Mouse (Mus musculus) forebrain, embryonic 16.5 days (tissue): ENCODE measurements at regions not wholly inside any gene's neighbourhood (a gene's known extent, or its start where the extent isn't known, plus 50 kb on each side); places are given as distances from the start of the nearest gene placed in this dataset.
A peak's percentile ranks its signal among the peaks of the same experiment; 100 is the strongest.

Experiments
- ATAC-seq: fragments of 200-750 bp; cut with Nextera tagmentation; 2 replicates; pipeline ENCODE4 v1.8.0; 2017; ENCODE audit warnings: mild to moderate bottlenecking, moderate library complexity
- H3K27ac ChIP-seq: fragments of 300-500 bp; sonication (generic); 2 replicates; pipeline ENCODE4 v1.5.1; 2014; ENCODE audit warnings: low read length, control low read depth
- H3K27me3 ChIP-seq: fragments of 300-500 bp; sonication (generic); replicated peaks from 2 replicates; pipeline ENCODE4 v1.6.1; 2014; ENCODE audit warnings: low read length; ENCODE audit not compliant: control insufficient read depth, insufficient read depth
- H3K36me3 ChIP-seq: fragments of 300-500 bp; sonication (generic); 2 replicates; pipeline ENCODE4 v1.6.1; 2014; ENCODE audit not compliant: control insufficient read depth, insufficient read depth
- H3K4me1 ChIP-seq: fragments of 300-500 bp; sonication (generic); replicated peaks from 2 replicates; pipeline ENCODE4 v1.6.1; 2014; ENCODE audit warnings: low read length; ENCODE audit not compliant: control insufficient read depth, insufficient read depth
- H3K4me2 ChIP-seq: fragments of 300-500 bp; sonication (generic); 2 replicates; pipeline ENCODE4 v1.6.1; 2014; ENCODE audit warnings: mild to moderate bottlenecking, low read length, control low read depth
- H3K4me3 ChIP-seq: fragments of 300-500 bp; sonication (generic); replicated peaks from 2 replicates; pipeline ENCODE4 v1.5.1; 2014; ENCODE audit warnings: mild to moderate bottlenecking, low read length, control low read depth
- H3K9ac ChIP-seq: fragments of 300-500 bp; sonication (generic); replicated peaks from 2 replicates; pipeline ENCODE4 v1.6.1; 2014; ENCODE audit warnings: low read depth, low read length, control low read depth
- H3K9me3 ChIP-seq: fragments of 300-500 bp; sonication (generic); 2 replicates; pipeline ENCODE4 v1.6.1; 2016; ENCODE audit warnings: low read length; ENCODE audit not compliant: control insufficient read depth
- WGBS: fragments of 180-500 bp; shearing (Covaris S2); extraction: QIAGEN DNeasy Blood & Tissue Kit; methylation state at CpG from one replicate; pipeline ENCODE4 v1.1.7; 2014; 5-methylcytosine and 5-hydroxymethylcytosine counted together

- Histone ChIP-seq H3K9me3 (no peaks in the 10 kb centered on the region), H3K36me3 (no peaks in the 10 kb centered on the region), H3K4me3 (no peak overlapping the region), H3K9ac (no peak overlapping the region), H3K4me2 (no peak overlapping the region), H3K27me3 (no peaks in the 10 kb centered on the region), H3K4me1 (no peaks in the 10 kb centered on the region), H3K27ac (no peak overlapping the region)
- no peak for ATAC-seq
- WGBS, result 49% methylated on average over 3 of the region's 3 CpGs
These were observed 207.2 kb downstream of the Etv1 start for GRCm38 (mm10) chr12:38986346-38986745.

GRCm38 (mm10) chr12:38987277-38987676, 208.1 kb downstream of the Etv1 start:
- Histone ChIP-seq H3K9me3 (no peaks in the 10 kb centered on the region), H3K36me3 (no peaks in the 10 kb centered on the region), H3K9ac (no peak overlapping the region), H3K4me3 (no peak overlapping the region), H3K27me3 (no peaks in the 10 kb centered on the region), H3K4me1 (no peaks in the 10 kb centered on the region), H3K27ac (no peak overlapping the region), H3K4me2 (no peak overlapping the region)
- no peak for ATAC-seq

- ATAC-seq, result no peak
- 13% methylated on average over 4 of the region's 4 CpGs for WGBS
- no peaks in the 10 kb centered on the region for H3K9me3 ChIP-seq
- no peak overlapping the region for H3K4me2 ChIP-seq
- no peak overlapping the region for H3K27ac ChIP-seq
- no peaks in the 10 kb centered on the region for H3K4me1 ChIP-seq
- no peaks in the 10 kb centered on the region for H3K36me3 ChIP-seq
- no peak overlapping the region for H3K4me3 ChIP-seq
- H3K9ac ChIP-seq, result no peak overlapping the region
- no peaks in the 10 kb centered on the region for H3K27me3 ChIP-seq
These were observed 208.6 kb downstream of the Etv1 start for GRCm38 (mm10) chr12:38987819-38988218.

GRCm38 (mm10) chr12:39027179-39027578, 248.0 kb downstream of the Etv1 start:
- Histone ChIP-seq H3K9me3 (no peaks in the 10 kb centered on the region), H3K4me3 (no peak overlapping the region), H3K36me3 (no peaks in the 10 kb centered on the region), H3K9ac (no peak overlapping the region), H3K27me3 (no peaks in the 10 kb centered on the region; the same call in 1 of the 2 replicates), H3K4me2 (no peak overlapping the region), H3K27ac (no peak overlapping the region), H3K4me1 (peaks cover 3% of the 10 kb centered on the region; the same call in 1 of the 2 replicates)
- ATAC-seq, result peak; percentile 90
- 16% methylated on average over 2 of the region's 2 CpGs for WGBS

GRCm38 (mm10) chr12:39027948-39028347, 248.8 kb downstream of the Etv1 start:
- Histone ChIP-seq H3K9me3 (no peaks in the 10 kb centered on the region), H3K4me2 (no peak overlapping the region), H3K36me3 (no peaks in the 10 kb centered on the region), H3K4me3 (no peak overlapping the region), H3K9ac (no peak overlapping the region), H3K27me3 (no peaks in the 10 kb centered on the region; the same call in 1 of the 2 replicates), H3K27ac (no peak overlapping the region), H3K4me1 (peaks cover 3% of the 10 kb centered on the region; the same call in 1 of the 2 replicates)
- 13% methylated on average over 2 of the region's 2 CpGs for WGBS
- no peak for ATAC-seq

- Histone ChIP-seq H3K4me2 (no peak overlapping the region), H3K9ac (no peak overlapping the region), H3K27ac (no peak overlapping the region), H3K9me3 (no peaks in the 10 kb centered on the region), H3K4me1 (peaks cover 5% of the 10 kb centered on the region; the same call in 1 of the 2 replicates), H3K36me3 (no peaks in the 10 kb centered on the region), H3K4me3 (no peak overlapping the region), H3K27me3 (no peaks in the 10 kb centered on the region)
- ATAC-seq, result no peak
- WGBS, result 54% methylated on average over 3 of the region's 3 CpGs
These were observed 254.8 kb downstream of the Etv1 start for GRCm38 (mm10) chr12:39033982-39034381.

- 64% methylated on average over 2 of the region's 2 CpGs for WGBS
- Histone ChIP-seq H3K9me3 (no peaks in the 10 kb centered on the region), H3K9ac (no peak overlapping the region), H3K36me3 (no peaks in the 10 kb centered on the region), H3K4me1 (peaks cover 5% of the 10 kb centered on the region; the same call in 1 of the 2 replicates), H3K4me3 (no peak overlapping the region), H3K27me3 (no peaks in the 10 kb centered on the region), H3K27ac (no peak overlapping the region), H3K4me2 (no peak overlapping the region)
- ATAC-seq, result peak; percentile 62
These were observed 257.4 kb downstream of the Etv1 start for GRCm38 (mm10) chr12:39036466-39037037.

GRCm38 (mm10) chr12:39038077-39038476, 258.9 kb downstream of the Etv1 start:
- no peak overlapping the region for H3K9ac ChIP-seq
- no peaks in the 10 kb centered on the region for H3K9me3 ChIP-seq
- no peak overlapping the region for H3K27ac ChIP-seq
- ATAC-seq, result peak; percentile 55; the same call in 1 of the 2 replicates
- no peak overlapping the region for H3K4me2 ChIP-seq
- no peaks in the 10 kb centered on the region for H3K27me3 ChIP-seq
- WGBS, result 52% methylated on average over 3 of the region's 3 CpGs
- H3K4me1 ChIP-seq, result peaks cover 5% of the 10 kb centered on the region; the same call in 1 of the 2 replicates
- no peaks in the 10 kb centered on the region for H3K36me3 ChIP-seq
- no peak overlapping the region for H3K4me3 ChIP-seq

GRCm38 (mm10) chr12:39038656-39039055, 259.5 kb downstream of the Etv1 start:
- Histone ChIP-seq H3K27me3 (no peaks in the 10 kb centered on the region), H3K4me1 (peaks cover 5% of the 10 kb centered on the region; the same call in 1 of the 2 replicates), H3K9me3 (no peaks in the 10 kb centered on the region), H3K27ac (no peak overlapping the region), H3K4me3 (no peak overlapping the region), H3K4me2 (no peak overlapping the region), H3K9ac (no peak overlapping the region), H3K36me3 (no peaks in the 10 kb centered on the region)
- no peak for ATAC-seq
- WGBS, result 26% methylated on average over 2 of the region's 2 CpGs

GRCm38 (mm10) chr12:39047126-39047525, 267.9 kb downstream of the Etv1 start:
- ATAC-seq, result no peak
- H3K9me3 ChIP-seq, result no peaks in the 10 kb centered on the region
- H3K27ac ChIP-seq, result no peak overlapping the region
- no peaks in the 10 kb centered on the region for H3K4me1 ChIP-seq
- H3K36me3 ChIP-seq, result no peaks in the 10 kb centered on the region
- H3K4me2 ChIP-seq, result no peak overlapping the region
- H3K4me3 ChIP-seq, result no peak overlapping the region
- no peak overlapping the region for H3K9ac ChIP-seq
- no peaks in the 10 kb centered on the region for H3K27me3 ChIP-seq
